Mouse (Mus musculus): ENCODE results near the gene Slc9a8. TPM values are rescaled to one million over a fixed set of nuclear protein-coding genes. Genes with fewer than 3 reads are reported as not detected.

Slc9a8 gene
- polyA plus RNA-seq, 1 experiment, result 3.4 TPM

DNA sequence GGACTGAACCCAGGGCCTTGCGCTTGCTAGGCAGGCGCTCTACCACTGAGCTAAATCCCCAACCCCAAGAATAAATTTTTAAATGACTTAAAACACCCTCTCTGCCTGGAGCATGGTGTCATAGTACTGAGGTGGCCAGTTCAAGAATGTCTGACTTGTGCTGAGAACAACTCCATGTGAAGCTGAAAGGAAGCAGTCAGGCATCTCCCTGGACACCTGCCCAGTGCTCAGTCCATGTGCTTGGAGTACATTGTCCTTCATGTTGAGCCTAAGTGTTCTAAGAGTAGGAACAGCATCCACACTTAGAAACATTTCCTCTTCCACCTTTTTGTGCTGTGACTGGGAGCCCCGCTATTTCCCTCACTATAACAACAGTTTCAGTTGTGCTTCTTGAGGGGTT lies 17.9 kb downstream of the Slc9a8 start:
- Histone ChIP-seq H3K36me3 (replicated peaks; ENCODE audit: low read length) (peaks cover 95% of the 10 kb centered on the region), H3K9me3 (peaks cover 16% of the 10 kb centered on the region), H3K4me3 (replicated peaks) (no peak overlapping the region), H3K4me1 (peaks cover 6% of the 10 kb centered on the region; the same call in 1 of the 2 replicates), H3K27me3 (replicated peaks) (no peaks in the 10 kb centered on the region)
- no peak for TF ChIP-seq GATA1 (IDR thresholded peaks at IDR 0.05; ENCODE audit: borderline replicate concordance, low read length)
- no peak for TF ChIP-seq FLI1 (IDR thresholded peaks at IDR 0.05; ENCODE audit: low read length)

DNA sequence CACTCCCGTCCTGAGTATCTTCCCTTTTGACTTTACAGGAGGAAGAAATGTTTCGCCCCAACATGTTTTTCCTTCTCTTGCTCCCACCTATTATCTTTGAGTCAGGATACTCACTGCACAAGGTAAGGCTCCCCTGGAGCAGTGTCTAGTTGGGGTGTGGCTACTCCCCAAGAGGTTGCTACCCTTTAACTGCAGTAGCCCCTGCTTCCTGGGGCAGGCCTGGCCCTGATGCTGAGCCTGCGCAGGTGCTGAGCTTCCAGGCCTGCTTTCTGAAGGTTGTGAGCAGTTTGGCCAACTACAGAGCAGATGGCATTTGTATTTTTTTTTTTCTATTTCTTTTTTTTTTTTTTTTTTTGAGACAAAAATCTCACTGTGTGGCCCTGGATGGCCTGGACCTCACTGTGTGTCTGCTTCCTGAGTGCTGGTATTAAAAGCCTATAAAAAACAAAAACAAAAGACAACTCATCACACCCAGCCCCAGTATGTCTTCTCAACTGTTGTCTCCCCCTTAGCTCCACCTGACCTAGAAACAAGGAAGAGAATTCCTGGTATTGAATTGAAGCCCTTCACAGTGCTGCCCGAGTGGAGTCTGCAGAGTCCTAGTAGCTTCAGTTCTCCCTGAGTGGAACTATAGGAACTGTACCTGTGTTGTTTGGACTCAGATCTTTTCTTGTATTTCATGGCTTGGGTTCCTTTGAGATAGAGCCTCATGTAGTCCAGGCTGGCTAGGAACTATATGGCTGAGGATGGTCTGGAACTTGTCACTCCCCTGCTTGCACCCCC lies 22.1 kb downstream of the Slc9a8 start:
- Histone ChIP-seq H3K27me3 (replicated peaks) (no peaks in the 10 kb centered on the region), H3K9me3 (peaks cover 12% of the 10 kb centered on the region), H3K4me3 (replicated peaks) (no peak overlapping the region), H3K4me1 (peaks cover 17% of the 10 kb centered on the region), H3K36me3 (replicated peaks; ENCODE audit: low read length) (peaks cover 95% of the 10 kb centered on the region)
- TF ChIP-seq GATA1 (IDR thresholded peaks at IDR 0.05; ENCODE audit: borderline replicate concordance, low read length) (no peak), FLI1 (IDR thresholded peaks at IDR 0.05; ENCODE audit: low read length) (no peak)

DNA sequence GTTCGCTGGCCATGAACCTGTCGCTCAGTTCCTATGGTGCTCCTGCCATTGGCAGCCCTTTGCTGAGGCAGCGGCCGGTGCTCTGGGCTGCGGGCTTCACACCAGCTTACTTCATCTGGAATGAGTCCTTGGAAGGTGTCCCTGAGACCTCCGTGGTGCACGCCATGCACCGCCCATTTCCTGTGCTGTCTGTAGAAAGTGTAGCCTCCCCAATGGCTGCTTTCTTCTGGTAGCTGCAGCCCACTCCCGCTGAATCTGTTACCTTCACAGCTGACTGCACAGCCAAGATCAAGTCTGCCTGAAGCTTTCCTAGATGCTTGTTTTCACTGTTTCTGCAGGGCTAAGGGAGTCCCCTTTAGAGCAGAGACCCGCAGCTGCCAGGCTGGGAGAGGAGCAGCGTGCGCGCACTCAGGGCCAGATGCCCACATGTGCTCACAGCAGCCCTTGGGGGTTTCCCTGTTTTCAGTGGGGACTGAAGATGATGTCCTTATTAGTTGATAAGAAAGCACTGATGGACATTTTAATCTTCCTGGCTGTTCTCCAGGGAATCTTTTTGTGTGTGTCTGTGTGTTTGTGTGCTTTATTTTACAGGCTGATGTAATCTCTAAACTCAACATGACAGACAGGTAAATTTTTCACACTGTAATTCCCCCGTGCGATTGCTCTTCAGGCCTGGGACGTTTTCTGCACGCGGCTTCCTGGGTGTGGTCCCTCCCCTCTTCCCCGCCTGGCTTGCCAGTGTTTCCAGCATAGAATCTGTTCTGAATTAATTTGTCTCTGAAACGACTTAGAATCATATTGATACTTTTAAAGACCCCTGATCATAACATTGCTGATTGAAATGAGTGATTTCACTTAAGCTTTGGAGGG lies 24.6 kb downstream of the Slc9a8 start:
- Histone ChIP-seq H3K4me3 (replicated peaks) (no peak overlapping the region), H3K4me1 (peaks cover 17% of the 10 kb centered on the region), H3K36me3 (replicated peaks; ENCODE audit: low read length) (peaks cover 95% of the 10 kb centered on the region), H3K9me3 (no peaks in the 10 kb centered on the region), H3K27me3 (replicated peaks) (no peaks in the 10 kb centered on the region)
- TF ChIP-seq GATA1 (IDR thresholded peaks at IDR 0.05; ENCODE audit: borderline replicate concordance, low read length), result no peak

DNA sequence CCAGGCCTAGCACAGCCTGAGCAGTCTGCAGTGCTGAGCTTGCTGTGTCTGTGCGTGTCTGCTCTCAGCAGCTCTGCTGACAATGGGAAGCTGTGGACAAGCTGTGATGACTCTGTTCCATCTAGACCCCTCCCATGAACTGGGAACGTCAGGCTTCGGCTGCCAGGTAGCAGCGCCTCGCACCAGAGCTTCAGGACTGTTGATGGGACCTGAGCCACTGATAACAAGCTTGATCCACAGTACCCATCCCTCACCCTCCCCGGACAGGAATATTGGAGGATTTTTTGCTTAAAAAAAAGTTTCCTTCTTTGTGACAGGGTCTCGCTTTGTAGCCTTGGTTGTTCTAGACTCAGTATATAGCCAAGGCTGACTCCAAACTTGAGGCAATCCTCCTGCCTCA lies 25.7 kb downstream of the Slc9a8 start:
- no peaks in the 10 kb centered on the region for H3K9me3 ChIP-seq
- H3K4me1 ChIP-seq, result peaks cover 17% of the 10 kb centered on the region
- TF ChIP-seq FLI1 (IDR thresholded peaks at IDR 0.05; ENCODE audit: low read length), result no peak
- no peak for TF ChIP-seq GATA1 (IDR thresholded peaks at IDR 0.05; ENCODE audit: borderline replicate concordance, low read length)
- H3K27me3 ChIP-seq (replicated peaks), result no peaks in the 10 kb centered on the region
- H3K4me3 ChIP-seq (replicated peaks), result no peak overlapping the region
- peaks cover 93% of the 10 kb centered on the region for H3K36me3 ChIP-seq (replicated peaks; ENCODE audit: low read length)

DNA sequence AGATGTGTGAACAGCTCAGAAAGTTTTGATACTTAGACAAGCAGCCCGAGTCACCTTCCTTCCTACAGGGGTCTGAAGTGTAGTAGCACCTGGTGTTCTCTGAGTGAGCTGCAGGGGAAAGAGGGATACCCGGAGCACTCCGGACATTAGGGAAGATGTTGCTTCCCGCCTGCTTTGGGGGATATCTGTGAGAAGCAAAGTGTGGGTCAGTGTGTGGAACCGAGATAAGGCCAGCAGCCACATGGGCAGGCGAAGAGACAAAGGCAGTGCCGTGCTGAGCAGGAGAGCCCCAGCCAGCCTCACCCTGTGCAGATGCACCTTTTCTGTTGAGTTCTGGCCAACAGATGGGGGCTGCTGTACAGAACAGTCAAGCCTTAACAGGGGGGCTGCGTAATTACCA lies 26.1 kb downstream of the Slc9a8 start:
- Histone ChIP-seq H3K36me3 (replicated peaks; ENCODE audit: low read length) (peaks cover 89% of the 10 kb centered on the region), H3K4me1 (peaks cover 17% of the 10 kb centered on the region), H3K27me3 (replicated peaks) (no peaks in the 10 kb centered on the region), H3K4me3 (replicated peaks) (no peak overlapping the region), H3K9me3 (no peaks in the 10 kb centered on the region)
- TF ChIP-seq GATA1 (IDR thresholded peaks at IDR 0.05; ENCODE audit: borderline replicate concordance, low read length) (no peak), FLI1 (IDR thresholded peaks at IDR 0.05; ENCODE audit: low read length) (no peak)

DNA sequence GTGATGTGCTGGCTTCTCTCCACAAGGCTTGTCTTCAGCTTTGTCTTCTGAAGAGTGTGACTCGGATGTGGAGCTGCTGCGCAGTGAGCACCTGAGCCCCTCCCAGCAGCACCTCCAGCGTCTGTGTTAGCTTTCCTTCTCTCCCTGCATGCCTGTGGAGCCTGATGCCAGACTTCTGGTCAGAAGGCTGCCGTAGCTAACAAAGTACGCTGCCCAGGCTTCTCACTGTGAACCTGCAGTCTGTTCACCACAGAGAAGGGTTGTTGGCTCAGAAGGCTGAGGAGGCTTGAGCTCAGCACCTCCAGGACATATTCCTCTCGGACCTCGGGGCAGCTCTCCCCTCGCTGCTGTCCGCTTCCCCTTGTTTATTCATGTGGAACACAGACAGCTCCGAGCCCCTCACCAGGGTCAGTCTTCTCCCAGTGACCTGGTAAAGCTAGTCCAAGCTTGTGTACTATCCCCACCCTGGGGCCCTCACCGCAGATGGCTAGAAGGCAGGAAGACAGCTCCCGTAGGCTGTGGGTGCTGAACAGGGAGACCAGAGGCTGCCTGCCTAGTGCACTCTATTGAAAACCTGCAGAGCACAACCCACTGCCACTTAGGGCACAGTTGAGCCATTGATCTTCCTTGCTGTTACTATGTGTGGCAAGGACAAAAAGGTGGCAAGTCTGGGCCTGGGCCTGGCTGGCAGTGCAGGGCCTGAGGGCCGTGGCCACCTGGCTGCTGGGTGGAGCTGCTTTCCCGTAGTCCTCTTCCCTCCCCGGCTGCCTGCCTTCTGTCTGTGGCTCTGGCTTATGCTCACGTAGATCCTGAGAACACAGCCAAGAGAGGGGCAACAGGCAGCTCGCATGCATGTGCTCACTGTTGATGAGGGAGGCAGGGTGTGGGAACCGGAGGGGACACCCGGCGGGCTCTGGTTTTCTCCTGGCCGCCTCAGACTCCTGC lies 28.1 kb downstream of the Slc9a8 start:
- TF ChIP-seq GATA1 (IDR thresholded peaks at IDR 0.05; ENCODE audit: borderline replicate concordance, low read length), result no peak
- TF ChIP-seq FLI1 (IDR thresholded peaks at IDR 0.05; ENCODE audit: low read length), result no peak
- H3K4me1 ChIP-seq, result peaks cover 17% of the 10 kb centered on the region
- no peaks in the 10 kb centered on the region for H3K27me3 ChIP-seq (replicated peaks)
- H3K36me3 ChIP-seq (replicated peaks; ENCODE audit: low read length), result peaks cover 89% of the 10 kb centered on the region
- no peaks in the 10 kb centered on the region for H3K9me3 ChIP-seq
- H3K4me3 ChIP-seq (replicated peaks), result no peak overlapping the region

DNA sequence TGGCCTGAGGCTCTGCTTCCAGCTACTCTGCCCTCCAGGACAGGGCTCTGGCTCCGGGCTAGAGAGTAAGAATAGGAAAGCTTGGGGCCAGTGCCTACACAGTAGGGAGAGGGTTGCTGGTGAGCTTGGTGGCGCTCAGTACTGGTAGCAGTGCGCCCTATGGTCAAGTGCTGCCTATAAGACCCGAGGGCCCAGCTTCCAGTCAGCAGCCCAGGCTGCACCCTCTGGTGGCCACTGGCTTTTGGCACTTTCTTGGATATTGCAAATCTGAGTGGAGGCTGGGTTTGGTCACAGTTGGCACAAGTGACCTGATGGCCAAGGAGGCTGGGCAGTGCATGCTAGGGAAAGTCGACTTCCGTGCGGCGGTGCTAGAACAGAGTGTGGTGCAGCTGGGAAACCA lies 29.1 kb downstream of the Slc9a8 start:
- Histone ChIP-seq H3K36me3 (replicated peaks; ENCODE audit: low read length) (peaks cover 88% of the 10 kb centered on the region), H3K4me1 (peaks cover 8% of the 10 kb centered on the region), H3K4me3 (replicated peaks) (no peak overlapping the region), H3K27me3 (replicated peaks) (no peaks in the 10 kb centered on the region), H3K9me3 (no peaks in the 10 kb centered on the region)
- TF ChIP-seq GATA1 (IDR thresholded peaks at IDR 0.05; ENCODE audit: borderline replicate concordance, low read length) (no peak), FLI1 (IDR thresholded peaks at IDR 0.05; ENCODE audit: low read length) (no peak)

DNA sequence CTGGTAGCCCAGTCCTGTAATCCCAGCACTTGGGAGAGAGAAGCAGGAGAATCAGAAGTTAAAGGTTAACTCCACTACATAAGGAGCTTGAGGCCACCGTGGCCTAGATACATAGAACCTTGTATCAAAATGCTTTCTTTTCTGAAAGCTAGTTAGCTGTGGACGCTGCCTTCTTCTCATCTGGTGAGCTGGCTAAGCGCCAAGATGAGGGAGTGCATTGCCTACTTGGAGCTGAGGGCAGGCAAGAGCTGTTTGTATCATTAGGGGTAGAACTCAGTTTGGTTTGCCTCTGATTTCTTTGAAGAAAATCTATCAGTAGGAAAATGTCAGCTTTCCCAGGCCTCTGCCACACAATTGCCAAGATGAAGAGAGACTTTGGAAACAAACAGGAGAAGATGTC lies 32.3 kb downstream of the Slc9a8 start:
- peaks cover 89% of the 10 kb centered on the region for H3K36me3 ChIP-seq (replicated peaks; ENCODE audit: low read length)
- no peaks in the 10 kb centered on the region; the same call in 1 of the 2 replicates for H3K4me1 ChIP-seq
- TF ChIP-seq FLI1 (IDR thresholded peaks at IDR 0.05; ENCODE audit: low read length) (no peak), GATA1 (IDR thresholded peaks at IDR 0.05; ENCODE audit: borderline replicate concordance, low read length) (no peak)
- no peak overlapping the region for H3K4me3 ChIP-seq (replicated peaks)
- H3K27me3 ChIP-seq (replicated peaks), result no peaks in the 10 kb centered on the region
- H3K9me3 ChIP-seq, result no peaks in the 10 kb centered on the region

DNA sequence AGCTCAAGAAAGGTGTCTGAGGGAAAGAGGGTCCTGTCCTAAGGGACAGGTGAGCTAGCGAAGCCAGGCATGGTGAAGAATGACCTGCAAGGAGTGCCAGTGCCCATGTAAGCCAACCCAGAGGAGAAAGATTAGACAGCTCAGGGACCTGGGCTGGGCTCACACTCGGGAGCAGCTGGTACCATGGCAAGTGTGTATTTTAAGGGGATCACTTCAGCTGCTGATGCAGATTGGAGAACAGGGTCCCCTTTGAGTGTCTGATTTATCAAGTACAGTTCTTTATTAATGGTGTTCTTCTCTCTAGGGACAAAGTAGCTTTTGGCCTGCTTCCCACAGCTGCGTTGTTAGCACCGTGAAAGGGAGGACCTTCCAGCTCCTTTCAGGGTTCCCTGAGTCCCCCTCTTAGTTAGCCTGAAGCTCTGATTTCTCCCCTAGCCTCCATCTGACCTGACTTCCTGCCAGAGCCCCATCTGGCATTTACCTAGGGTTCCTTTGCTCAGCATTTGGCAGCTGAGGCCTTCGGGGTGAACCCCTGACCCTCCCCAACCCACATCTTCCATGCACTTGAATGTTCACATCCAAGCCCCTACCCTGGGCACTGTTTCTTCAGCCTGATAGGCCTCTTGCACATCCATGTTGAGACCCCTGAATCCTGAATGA lies 35.0 kb downstream of the Slc9a8 start:
- H3K9me3 ChIP-seq, result no peaks in the 10 kb centered on the region
- H3K36me3 ChIP-seq (replicated peaks; ENCODE audit: low read length), result peaks cover 84% of the 10 kb centered on the region
- H3K27me3 ChIP-seq (replicated peaks), result no peaks in the 10 kb centered on the region
- no peaks in the 10 kb centered on the region; the same call in 1 of the 2 replicates for H3K4me1 ChIP-seq
- H3K4me3 ChIP-seq (replicated peaks), result no peak overlapping the region
- no peak for TF ChIP-seq FLI1 (IDR thresholded peaks at IDR 0.05; ENCODE audit: low read length)
- no peak for TF ChIP-seq GATA1 (IDR thresholded peaks at IDR 0.05; ENCODE audit: borderline replicate concordance, low read length)

Measured in megakaryocyte, embryonic 14.5 days (primary cell).